Mouse (Mus musculus): ENCODE results near the gene Tmem182. TPM values are rescaled to one million over a fixed set of nuclear protein-coding genes. Genes with fewer than 3 reads are reported as not detected.

The Tmem182 gene
- polyA plus RNA-seq, 1 experiment from 2014 or later = 0.06 TPM

GRCm38 (mm10) chr1:40804118-40804517, 1.3 kb upstream of the Tmem182 start:
- no peak overlapping the region for H3K9ac ChIP-seq
- no peaks in the 10 kb centered on the region for H3K4me1 ChIP-seq
- 90% methylated on average over 12 of the region's 12 CpGs for WGBS

GRCm38 (mm10) chr1:40805891-40806290, 490 bp downstream of the Tmem182 start:
- no peaks in the 10 kb centered on the region for H3K4me1 ChIP-seq
- H3K4me3 ChIP-seq = no peak overlapping the region
- no peaks in the 10 kb centered on the region for H3K27me3 ChIP-seq (replicated peaks)
- no peak overlapping the region for H3K9ac ChIP-seq
- no peak overlapping the region for H3K27ac ChIP-seq
- no peaks in the 10 kb centered on the region for H3K9me3 ChIP-seq
- 91% methylated on average over 11 of the region's 11 CpGs for WGBS
- H3K36me3 ChIP-seq (replicated peaks) = no peaks in the 10 kb centered on the region
- H3K4me2 ChIP-seq = no peak overlapping the region
- no peak for ATAC-seq (replicated peaks)

More at GRCm38 (mm10) chr1:40804118-40804517, 1.3 kb upstream of the Tmem182 start:
- no peak for ATAC-seq (replicated peaks)
- Histone ChIP-seq H3K9me3 (no peaks in the 10 kb centered on the region), H3K4me3 (no peak overlapping the region), H3K4me2 (no peak overlapping the region), H3K36me3 (replicated peaks) (no peaks in the 10 kb centered on the region), H3K27me3 (replicated peaks) (no peaks in the 10 kb centered on the region), H3K27ac (no peak overlapping the region)

- Histone ChIP-seq H3K9ac (no peak overlapping the region), H3K4me1 (no peaks in the 10 kb centered on the region), H3K4me3 (no peak overlapping the region), H3K36me3 (replicated peaks) (no peaks in the 10 kb centered on the region), H3K4me2 (no peak overlapping the region), H3K27me3 (replicated peaks) (no peaks in the 10 kb centered on the region), H3K27ac (no peak overlapping the region), H3K9me3 (no peaks in the 10 kb centered on the region)
- ATAC-seq (replicated peaks) = no peak
- WGBS = 89% methylated on average over 3 of the region's 3 CpGs
Measured at GRCm38 (mm10) chr1:40808643-40809042, 3.2 kb downstream of the Tmem182 start.

- Histone ChIP-seq H3K27ac (no peak overlapping the region), H3K4me3 (no peak overlapping the region), H3K36me3 (replicated peaks) (no peaks in the 10 kb centered on the region), H3K4me1 (no peaks in the 10 kb centered on the region), H3K4me2 (no peak overlapping the region), H3K9me3 (no peaks in the 10 kb centered on the region), H3K27me3 (replicated peaks) (no peaks in the 10 kb centered on the region), H3K9ac (no peak overlapping the region)
- 76% methylated on average over 16 of the region's 16 CpGs for WGBS
- no peak for ATAC-seq (replicated peaks)
Measured at GRCm38 (mm10) chr1:40815071-40815845, 9.9 kb downstream of the Tmem182 start.

- H3K4me1 ChIP-seq = no peaks in the 10 kb centered on the region
- H3K9me3 ChIP-seq = no peaks in the 10 kb centered on the region
- WGBS = 74% methylated on average over 4 of the region's 4 CpGs
- no peak overlapping the region for H3K9ac ChIP-seq
- H3K4me2 ChIP-seq = no peak overlapping the region
- no peaks in the 10 kb centered on the region for H3K36me3 ChIP-seq (replicated peaks)
- H3K4me3 ChIP-seq = no peak overlapping the region
- no peaks in the 10 kb centered on the region for H3K27me3 ChIP-seq (replicated peaks)
- ATAC-seq (replicated peaks) = no peak
- H3K27ac ChIP-seq = no peak overlapping the region
Measured at GRCm38 (mm10) chr1:40824517-40824916, 19.1 kb downstream of the Tmem182 start.

GRCm38 (mm10) chr1:40824936-40825335, 19.5 kb downstream of the Tmem182 start:
- H3K27ac ChIP-seq = no peak overlapping the region
- no peaks in the 10 kb centered on the region for H3K36me3 ChIP-seq (replicated peaks)
- WGBS = 76% methylated on average over 8 of the region's 8 CpGs
- H3K4me1 ChIP-seq = no peaks in the 10 kb centered on the region
- no peaks in the 10 kb centered on the region for H3K9me3 ChIP-seq
- H3K4me2 ChIP-seq = no peak overlapping the region
- H3K9ac ChIP-seq = no peak overlapping the region
- H3K4me3 ChIP-seq = no peak overlapping the region
- no peak for ATAC-seq (replicated peaks)
- H3K27me3 ChIP-seq (replicated peaks) = no peaks in the 10 kb centered on the region

- no peak for ATAC-seq (replicated peaks)
- H3K4me1 ChIP-seq = no peaks in the 10 kb centered on the region
- no peak overlapping the region for H3K9ac ChIP-seq
- H3K4me3 ChIP-seq = no peak overlapping the region
- WGBS = 80% methylated on average over 7 of the region's 7 CpGs
- H3K9me3 ChIP-seq = no peaks in the 10 kb centered on the region
- H3K4me2 ChIP-seq = no peak overlapping the region
- no peaks in the 10 kb centered on the region for H3K27me3 ChIP-seq (replicated peaks)
- no peak overlapping the region for H3K27ac ChIP-seq
- H3K36me3 ChIP-seq (replicated peaks) = no peaks in the 10 kb centered on the region
Measured at GRCm38 (mm10) chr1:40825826-40826225, 20.4 kb downstream of the Tmem182 start.

- H3K4me1 ChIP-seq = no peaks in the 10 kb centered on the region
- no peak overlapping the region for H3K4me2 ChIP-seq
- H3K4me3 ChIP-seq = no peak overlapping the region
- H3K9ac ChIP-seq = no peak overlapping the region
- no peak overlapping the region for H3K27ac ChIP-seq
- H3K27me3 ChIP-seq (replicated peaks) = no peaks in the 10 kb centered on the region
- WGBS = 76% methylated on average over 10 of the region's 10 CpGs
- H3K36me3 ChIP-seq (replicated peaks) = no peaks in the 10 kb centered on the region
- no peaks in the 10 kb centered on the region for H3K9me3 ChIP-seq
- ATAC-seq (replicated peaks) = no peak
Measured at GRCm38 (mm10) chr1:40829213-40829914, 24.0 kb downstream of the Tmem182 start.

GRCm38 (mm10) chr1:40830712-40831507, 25.5 kb downstream of the Tmem182 start:
- no peaks in the 10 kb centered on the region for H3K9me3 ChIP-seq
- ATAC-seq (replicated peaks) = no peak
- H3K27me3 ChIP-seq (replicated peaks) = no peaks in the 10 kb centered on the region
- H3K4me3 ChIP-seq = no peak overlapping the region
- H3K4me1 ChIP-seq = no peaks in the 10 kb centered on the region
- WGBS = 93% methylated on average over 4 of the region's 4 CpGs
- H3K36me3 ChIP-seq (replicated peaks) = no peaks in the 10 kb centered on the region
- no peak overlapping the region for H3K27ac ChIP-seq
- H3K9ac ChIP-seq = no peak overlapping the region
- H3K4me2 ChIP-seq = no peak overlapping the region

GRCm38 (mm10) chr1:40835468-40835867, 30.1 kb downstream of the Tmem182 start:
- no peaks in the 10 kb centered on the region for H3K27me3 ChIP-seq (replicated peaks)
- H3K4me3 ChIP-seq = no peak overlapping the region
- H3K9me3 ChIP-seq = no peaks in the 10 kb centered on the region
- H3K36me3 ChIP-seq (replicated peaks) = no peaks in the 10 kb centered on the region
- no peak overlapping the region for H3K4me2 ChIP-seq
- H3K4me1 ChIP-seq = no peaks in the 10 kb centered on the region
- WGBS = 82% methylated on average over 4 of the region's 4 CpGs
- ATAC-seq (replicated peaks) = no peak
- H3K9ac ChIP-seq = no peak overlapping the region
- no peak overlapping the region for H3K27ac ChIP-seq

- 87% methylated on average over 8 of the region's 8 CpGs for WGBS
- Histone ChIP-seq H3K9me3 (no peaks in the 10 kb centered on the region), H3K4me3 (no peak overlapping the region), H3K4me1 (no peaks in the 10 kb centered on the region), H3K27me3 (replicated peaks) (no peaks in the 10 kb centered on the region), H3K4me2 (no peak overlapping the region), H3K36me3 (replicated peaks) (no peaks in the 10 kb centered on the region), H3K9ac (no peak overlapping the region), H3K27ac (no peak overlapping the region)
- ATAC-seq (replicated peaks) = no peak
Measured at GRCm38 (mm10) chr1:40840605-40841004, 35.2 kb downstream of the Tmem182 start.

GRCm38 (mm10) chr1:40841032-40841761, 35.8 kb downstream of the Tmem182 start:
- H3K27ac ChIP-seq = no peak overlapping the region
- no peak overlapping the region for H3K9ac ChIP-seq
- H3K27me3 ChIP-seq (replicated peaks) = no peaks in the 10 kb centered on the region
- H3K4me3 ChIP-seq = no peak overlapping the region
- no peaks in the 10 kb centered on the region for H3K36me3 ChIP-seq (replicated peaks)
- H3K4me1 ChIP-seq = no peaks in the 10 kb centered on the region
- H3K9me3 ChIP-seq = no peaks in the 10 kb centered on the region
- H3K4me2 ChIP-seq = no peak overlapping the region
- 85% methylated on average over 5 of the region's 5 CpGs for WGBS
- no peak for ATAC-seq (replicated peaks)
